In the genomic region with DNA sequence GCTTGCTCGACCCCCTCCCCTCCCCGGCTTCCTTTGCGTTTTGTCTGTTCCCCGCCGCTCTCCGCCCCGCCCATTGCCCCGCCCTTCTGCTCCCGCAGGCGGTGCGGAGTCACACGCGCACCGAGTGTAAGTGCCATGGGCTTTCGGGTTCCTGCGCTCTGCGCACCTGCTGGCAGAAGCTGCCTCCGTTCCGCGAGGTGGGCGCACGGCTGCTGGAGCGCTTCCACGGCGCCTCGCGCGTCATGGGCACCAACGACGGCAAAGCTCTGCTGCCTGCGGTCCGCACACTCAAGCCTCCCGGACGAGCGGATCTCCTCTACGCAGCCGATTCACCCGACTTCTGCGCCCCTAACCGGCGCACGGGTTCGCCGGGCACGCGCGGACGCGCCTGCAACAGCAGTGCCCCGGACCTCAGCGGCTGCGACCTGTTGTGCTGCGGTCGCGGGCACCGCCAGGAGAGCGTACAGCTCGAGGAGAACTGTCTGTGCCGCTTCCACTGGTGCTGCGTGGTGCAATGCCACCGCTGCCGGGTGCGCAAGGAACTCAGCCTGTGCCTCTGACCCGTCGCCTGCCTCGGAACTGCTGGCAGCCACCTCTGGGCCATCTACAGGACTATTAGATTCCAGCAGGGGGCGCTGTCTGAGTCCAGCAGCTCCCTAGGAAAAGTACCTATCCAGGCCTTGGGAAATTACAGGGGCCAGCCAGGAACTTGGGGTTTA, we compare ENCODE assay signal across 8 mouse cellular contexts. TPM values are rescaled to one million over a fixed set of nuclear protein-coding genes. Genes with fewer than 3 reads are reported as not detected.
A peak's percentile ranks its signal among the peaks of the same experiment; 100 is the strongest.
DNase-seq lines count a peak whose midpoint lies in the region; ATAC-seq and TF ChIP-seq lines count a peak whose summit lies in the region.

No protein-coding gene starts in this region.

- H3K4me2 ChIP-seq in intestine, embryonic 14.5 days (ENCODE audit: low read length) = peak overlapping the region; percentile 58
- peak overlapping the region; percentile 60 for H3K4me2 ChIP-seq in liver, embryonic 15.5 days

- H3K36me3 ChIP-seq in spleen, adult 2 months (ENCODE audit: control insufficient read depth, insufficient read depth, low read length) = no peaks in the 10 kb centered on the region
- no peaks in the 10 kb centered on the region for H3K36me3 ChIP-seq in intestine, embryonic 14.5 days (ENCODE audit: control insufficient read depth, insufficient read depth, low read length)
- no peaks in the 10 kb centered on the region for H3K36me3 ChIP-seq in liver, embryonic 15.5 days (replicated peaks)

- no peak for ATAC-seq in intestine, embryonic 14.5 days (replicated peaks; ENCODE audit: low FRiP score, low TSS enrichment, low read depth)
- ATAC-seq in liver, embryonic 15.5 days (ENCODE audit: insufficient read depth) = no peak

- intact Hi-C loops in gastrocnemius, postnatal 14 days (cut with DNase I; ENCODE audit: low total_unique reads) = no loop called here

- no peak for TF ChIP-seq POLR2A in spleen, adult 2 months (IDR thresholded peaks at IDR 0.05; ENCODE audit: low read depth, low read length)

- peaks cover 4% of the 10 kb centered on the region; the same call in 1 of the 2 replicates for H3K9me3 ChIP-seq in intestine, embryonic 14.5 days (ENCODE audit: control insufficient read depth, low read length)
- no peaks in the 10 kb centered on the region for H3K9me3 ChIP-seq in liver, embryonic 15.5 days (replicated peaks)

- H3K27me3 ChIP-seq in spleen, adult 2 months (ENCODE audit: control insufficient read depth, insufficient read depth, low read length) = peaks cover 5% of the 10 kb centered on the region; the same call in 1 of the 2 replicates
- peaks cover 95% of the 10 kb centered on the region for H3K27me3 ChIP-seq in intestine, embryonic 14.5 days (replicated peaks; ENCODE audit: control insufficient read depth, insufficient read depth, low read length)
- peaks cover 92% of the 10 kb centered on the region for H3K27me3 ChIP-seq in liver, embryonic 15.5 days

- no peak overlapping the region for H3K27ac ChIP-seq in spleen, adult 2 months (ENCODE audit: insufficient read depth, low read length)
- H3K27ac ChIP-seq in brown adipose tissue, adult 24 weeks (replicated peaks; ENCODE audit: low read depth, low read length) = no peak overlapping the region
- no peak overlapping the region for H3K27ac ChIP-seq in intestine, embryonic 14.5 days (ENCODE audit: low read depth)
- H3K27ac ChIP-seq in liver, embryonic 15.5 days (replicated peaks) = no peak overlapping the region

- H3K4me1 ChIP-seq in spleen, adult 2 months (ENCODE audit: control insufficient read depth, insufficient read depth, insufficient read length) = peaks cover 8% of the 10 kb centered on the region
- 0 out of 2 replicates have a peak, but pooled peaks cover 3% of the 10 kb centered on the region for H3K4me1 ChIP-seq in brown adipose tissue, adult 24 weeks (ENCODE audit: control insufficient read depth, insufficient read depth, insufficient read length, low read length)
- peaks cover 8% of the 10 kb centered on the region for H3K4me1 ChIP-seq in intestine, embryonic 14.5 days (replicated peaks; ENCODE audit: control insufficient read depth, insufficient read depth, low read length)
- peaks cover 11% of the 10 kb centered on the region for H3K4me1 ChIP-seq in liver, embryonic 15.5 days (replicated peaks)

- no peak; the same call in 1 of the 2 replicates for TF ChIP-seq CTCF in spleen, adult 2 months (IDR thresholded peaks at IDR 0.05; ENCODE audit: extremely low read depth, insufficient read depth, insufficient read length, insufficient replicate concordance)

- 3% methylated on average over 67 of the region's 67 CpGs for WGBS in spleen, adult 2 months
- 1% methylated on average over 67 of the region's 67 CpGs for WGBS in intestine, embryonic 14.5 days
- under 1% methylated on average over 66 of the region's 67 CpGs for WGBS in liver, embryonic 15.5 days (ENCODE audit: insufficient replicate concordance)

- DNase-seq in spleen, adult 2 months (ENCODE audit: low read depth in 1 of 2, low spot score in 2 of 2) = peak in 1 of 2 experiments; percentile 33
- no peak for DNase-seq in spleen, adult 12 weeks (ENCODE audit: low spot score)
- DNase-seq in gastrocnemius, postnatal 14 days = peak; percentile 70
- no peak for DNase-seq in intestine, embryonic 14.5 days (ENCODE audit: low spot score)
- peak; percentile 32 to 46 for DNase-seq in natural killer cell, adult 2 months (ENCODE audit: low spot score in 2 of 2)
- DNase-seq in adipocyte (ENCODE audit: low spot score) = no peak

- peak overlapping the region; percentile 44; the same call in 1 of the 2 replicates for H3K4me3 ChIP-seq in spleen, adult 2 months (ENCODE audit: extremely low read depth, insufficient read depth, insufficient read length)
- peak overlapping the region; percentile 51 for H3K4me3 ChIP-seq in brown adipose tissue, adult 24 weeks (ENCODE audit: insufficient read depth, low read depth, low read length)
- H3K4me3 ChIP-seq in intestine, embryonic 14.5 days (ENCODE audit: low read depth, low read length) = peak overlapping the region; percentile 40
- peak overlapping the region; percentile 33 for H3K4me3 ChIP-seq in liver, embryonic 15.5 days (replicated peaks)

- no peak overlapping the region for H3K9ac ChIP-seq in intestine, embryonic 14.5 days (ENCODE audit: low read length)
- no peak overlapping the region for H3K9ac ChIP-seq in liver, embryonic 15.5 days

RNA-seq across cellular contexts. Expression of gene Wnt10a, which starts 7.1 kb away (rescaled TPM):
- polyA plus RNA-seq in spleen, adult 2 months (2012; rRNA removed) = 3.1 and 3.2 TPM in 2 replicates
- polyA plus RNA-seq in brown adipose tissue, adult 24 weeks (2012; ENCODE audit: insufficient read depth, insufficient read length, missing spikeins) = not detected in 2 replicates
- under 1 TPM in 1 of 2 experiments, not detected in 1; 0.10 TPM for total RNA-seq in gastrocnemius, postnatal 14 days (2021)
- polyA plus RNA-seq in intestine, embryonic 14.5 days (2014; fragmentation: Nextera tagmentation; extraction: Ambion mirVana) = 0.26 and 0.30 TPM in 2 replicates
- polyA plus RNA-seq in liver, embryonic 15.5 days (2015; fragmentation: Nextera tagmentation; extraction: Ambion mirVana) = not detected in 2 replicates

RNA-seq across cellular contexts. Expression of gene Wnt6, which starts 12.5 kb away (rescaled TPM):
- polyA plus RNA-seq in spleen, adult 2 months (2012; rRNA removed) = 1.9 and 2.0 TPM in 2 replicates
- not detected in 2 replicates for polyA plus RNA-seq in brown adipose tissue, adult 24 weeks (2012; ENCODE audit: insufficient read depth, insufficient read length, missing spikeins)
- 1 to 10 TPM in 1 of 2 experiments, under 1 TPM in 1; 0.49 to 1.7 TPM for total RNA-seq in gastrocnemius, postnatal 14 days (2021)
- polyA plus RNA-seq in intestine, embryonic 14.5 days (2014; fragmentation: Nextera tagmentation; extraction: Ambion mirVana) = 0.22 and 0.31 TPM in 2 replicates
- 0.09 TPM in 1 of 2 replicates, not detected in the other for polyA plus RNA-seq in liver, embryonic 15.5 days (2015; fragmentation: Nextera tagmentation; extraction: Ambion mirVana)

RNA-seq across cellular contexts. Expression of gene Prkag3, which starts 35.2 kb away (rescaled TPM):
- 0.06 and 0.18 TPM in 2 replicates for polyA plus RNA-seq in spleen, adult 2 months (2012; rRNA removed)
- polyA plus RNA-seq in brown adipose tissue, adult 24 weeks (2012; ENCODE audit: insufficient read depth, insufficient read length, missing spikeins) = 0.59 and 1.3 TPM in 2 replicates
- 100 to 1,000 TPM in 1 of 2 experiments, 10 to 100 TPM in 1; 76.2 to 109 TPM for total RNA-seq in gastrocnemius, postnatal 14 days (2021)
- 0.09 TPM in 2 replicates for polyA plus RNA-seq in intestine, embryonic 14.5 days (2014; fragmentation: Nextera tagmentation; extraction: Ambion mirVana)
- 0.05 and 0.20 TPM in 2 replicates for polyA plus RNA-seq in liver, embryonic 15.5 days (2015; fragmentation: Nextera tagmentation; extraction: Ambion mirVana)

Comparison
In these comparisons a context has a peak if more than half of its experiments do, and no peak if none do; other contexts are left out.
1. DNase-seq: peak in gastrocnemius, postnatal 14 days (single experiment) and natural killer cell, adult 2 months (2 of 2); none in spleen, adult 12 weeks (single experiment), intestine, embryonic 14.5 days (single experiment) and adipocyte (single experiment).
2. Peak in every context shown above with its lines, with median percentiles within 50 percentile points of each other: H3K4me3 ChIP-seq.